Mouse (Mus musculus) thymus, postnatal 4 days (tissue): ENCODE measurements around the gene Mrgbp.

Source experiments
- DNase-seq: peaks from one replicate; pipeline ENCODE4 v3.0.0; 2021

Mrgbp gene

GRCm38 (mm10) chr2:180597490-180597889 is 16.4 kb downstream of the Mrgbp start, which contains the start of gene Col9a3:
Gene Col9a3 (plus strand): TSS chr2:180597790.
- DNase-seq: no peak

GRCm38 (mm10) chr2:180598157-180598705 is 17.1 kb downstream of the Mrgbp start:
- no peak for DNase-seq

GRCm38 (mm10) chr2:180600569-180601021 is 19.5 kb downstream of the Mrgbp start:
- no peak for DNase-seq

DNA sequence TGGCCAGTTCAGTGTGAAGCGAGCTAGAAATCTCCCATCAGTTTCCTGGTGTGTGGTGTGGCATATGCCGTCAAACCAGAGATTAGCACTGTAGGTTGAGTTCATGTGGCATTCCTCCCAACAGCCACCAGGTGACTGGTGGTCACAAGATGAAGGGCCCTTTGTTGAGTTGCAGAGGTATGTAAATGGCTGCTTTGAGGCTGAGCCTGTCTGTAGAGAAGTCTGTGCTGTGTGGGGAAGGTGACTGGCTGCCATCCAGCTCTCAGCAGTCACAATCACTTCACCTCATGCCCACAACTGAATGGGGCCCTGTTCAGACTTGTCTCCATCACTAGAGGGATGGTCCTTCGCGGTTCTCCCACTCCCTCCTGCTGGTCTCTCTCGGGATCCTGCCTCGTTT is 23.7 kb downstream of the Mrgbp start:
- no peak for DNase-seq

GRCm38 (mm10) chr2:180610283-180610682 is 29.2 kb downstream of the Mrgbp start:
- no peak for DNase-seq

GRCm38 (mm10) chr2:180611882-180612281 is 30.8 kb downstream of the Mrgbp start:
- DNase-seq: no peak
